Mouse (Mus musculus) liver, postnatal 0 days (tissue): Measurements from ENCODE around the gene Msl1. TPM values are rescaled to one million over a fixed set of nuclear protein-coding genes. Genes with fewer than 3 reads are reported as not detected.

ENCODE experiments used
- ATAC-seq: fragments of 200-750 bp; cut with Nextera tagmentation; 2 replicates; pipeline ENCODE4 v1.8.0; 2017; ENCODE audit warnings: mild to moderate bottlenecking, moderate library complexity
- DNase-seq: peaks from one replicate; pipeline ENCODE4 v3.0.0-alpha.2; 2016
- H3K27ac ChIP-seq: fragments of 300-500 bp; sonication (generic); 2 replicates; pipeline ENCODE4 v1.5.1; 2014; ENCODE audit warnings: antibody characterized with exemption, moderate library complexity, mild to moderate bottlenecking, low read depth
- H3K27me3 ChIP-seq: fragments of 300-500 bp; sonication (generic); 2 replicates; pipeline ENCODE4 v1.6.1; 2014; ENCODE audit warnings: low read length, control low read depth, mixed read lengths; ENCODE audit not compliant: insufficient read depth
- H3K36me3 ChIP-seq: fragments of 300-500 bp; sonication (generic); replicated peaks from 2 replicates; pipeline ENCODE4 v1.6.1; 2014; ENCODE audit warnings: mild to moderate bottlenecking, control low read depth, low read length, moderate library complexity, mixed read lengths; ENCODE audit not compliant: insufficient read depth
- H3K4me1 ChIP-seq: fragments of 300-500 bp; sonication (generic); 2 replicates; pipeline ENCODE4 v1.6.1; 2014; ENCODE audit warnings: antibody characterized with exemption, mild to moderate bottlenecking, control low read depth; ENCODE audit not compliant: insufficient read depth
- H3K4me2 ChIP-seq: fragments of 300-500 bp; sonication (generic); 2 replicates; pipeline ENCODE4 v1.6.1; 2014; ENCODE audit warnings: low read depth, mild to moderate bottlenecking, low read length, moderate library complexity, mixed read lengths
- H3K4me3 ChIP-seq: fragments of 300-500 bp; sonication (generic); 2 replicates; pipeline ENCODE4 v1.5.1; 2014; ENCODE audit warnings: low read depth, low read length
- H3K9ac ChIP-seq: fragments of 300-500 bp; sonication (generic); replicated peaks from 2 replicates; pipeline ENCODE4 v1.6.1; 2014; ENCODE audit warnings: mild to moderate bottlenecking, moderate library complexity
- H3K9me3 ChIP-seq: fragments of 300-500 bp; sonication (generic); 2 replicates; pipeline ENCODE4 v1.6.1; 2016; ENCODE audit warnings: mild to moderate bottlenecking, control low read depth, low read length, mixed read lengths
- CTCF ChIP-seq: sonication (generic); IDR thresholded peaks from 2 replicates; pipeline ENCODE4 v1.5.1; 2016; ENCODE audit warnings: antibody characterized with exemption, low read depth
- EP300 ChIP-seq: IDR thresholded peaks from 2 replicates; pipeline ENCODE4 v1.6.1; 2016; ENCODE audit warnings: antibody characterized with exemption, low read depth, mild to moderate bottlenecking
- WGBS: fragments of 180-500 bp; shearing (Covaris S2); extraction: QIAGEN DNeasy Blood & Tissue Kit; methylation state at CpG from one replicate; pipeline ENCODE4 v1.1.7; 2014; ENCODE audit not compliant: insufficient replicate concordance; 5-methylcytosine and 5-hydroxymethylcytosine counted together
- polyA plus RNA-seq: library from polyadenylated mRNA; unstranded; fragments of >200 nt; fragmentation: Nextera tagmentation; extraction: Ambion mirVana; gene quantifications from 2 replicates; pipeline ENCODE4 v1.2.1, GENCODE M21; 2015

The Msl1 gene
- polyA plus RNA-seq, 1 experiment from 2014 or later, result 5.4 TPM

- no peaks in the 10 kb centered on the region for H3K9me3 ChIP-seq
- DNase-seq, result no peak
- peaks cover 44% of the 10 kb centered on the region for H3K4me1 ChIP-seq
- H3K27me3 ChIP-seq, result no peaks in the 10 kb centered on the region
- peak overlapping the region; percentile 93 for H3K4me2 ChIP-seq
- H3K9ac ChIP-seq, result peak overlapping the region; percentile 59; the same call in 1 of the 2 replicates
- WGBS, result 23% methylated on average over 5 of the region's 5 CpGs
- no peaks in the 10 kb centered on the region for H3K36me3 ChIP-seq
- 0 out of 2 replicates have a peak overlapping the region, but pooled peaks have one; percentile 87 for H3K27ac ChIP-seq
- TF ChIP-seq EP300, result no peak
- ATAC-seq, result no peak
- H3K4me3 ChIP-seq, result peak overlapping the region; percentile 56
Measured at GRCm38 (mm10) chr11:98789824-98790223, 5.5 kb upstream of the Msl1 start.

DNA sequence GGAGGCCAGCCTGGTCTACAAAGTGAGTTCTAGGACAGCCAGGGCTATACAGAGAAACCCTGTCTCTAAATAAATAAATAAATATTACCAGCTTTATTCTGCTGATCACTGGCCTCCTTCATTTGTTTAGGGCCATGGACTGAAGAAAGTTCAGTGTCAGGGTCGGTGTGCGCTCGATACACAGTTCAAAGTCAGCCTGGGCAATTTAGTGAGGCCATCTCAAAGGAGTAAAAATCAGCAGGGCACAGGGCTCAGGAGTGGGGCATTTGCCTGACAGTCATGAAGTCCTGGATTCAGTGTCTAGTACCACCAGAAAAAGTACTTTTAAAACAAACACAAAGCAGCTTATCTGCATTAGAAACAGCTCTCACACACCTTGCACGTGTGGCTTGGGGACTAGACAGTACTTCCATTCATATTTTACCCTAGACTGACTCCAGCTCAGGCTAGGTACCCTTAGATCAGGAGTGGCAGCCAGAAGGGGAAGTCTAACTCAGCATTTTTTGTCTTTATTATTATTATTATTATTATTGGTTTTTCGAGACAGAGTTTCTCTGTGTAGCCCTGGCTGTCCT lies 4.6 kb upstream of the Msl1 start:
- H3K36me3 ChIP-seq, result no peaks in the 10 kb centered on the region
- H3K4me1 ChIP-seq, result peaks cover 35% of the 10 kb centered on the region
- H3K4me3 ChIP-seq, result no peak overlapping the region
- no peaks in the 10 kb centered on the region for H3K27me3 ChIP-seq
- DNase-seq (no peak), ATAC-seq (no peak)
- no peak overlapping the region for H3K9ac ChIP-seq
- no peak for TF ChIP-seq CTCF
- no peak for TF ChIP-seq EP300
- no peak overlapping the region for H3K27ac ChIP-seq
- WGBS, result 81% methylated on average over 5 of the region's 5 CpGs
- H3K4me2 ChIP-seq, result no peak overlapping the region
- no peaks in the 10 kb centered on the region for H3K9me3 ChIP-seq

DNA sequence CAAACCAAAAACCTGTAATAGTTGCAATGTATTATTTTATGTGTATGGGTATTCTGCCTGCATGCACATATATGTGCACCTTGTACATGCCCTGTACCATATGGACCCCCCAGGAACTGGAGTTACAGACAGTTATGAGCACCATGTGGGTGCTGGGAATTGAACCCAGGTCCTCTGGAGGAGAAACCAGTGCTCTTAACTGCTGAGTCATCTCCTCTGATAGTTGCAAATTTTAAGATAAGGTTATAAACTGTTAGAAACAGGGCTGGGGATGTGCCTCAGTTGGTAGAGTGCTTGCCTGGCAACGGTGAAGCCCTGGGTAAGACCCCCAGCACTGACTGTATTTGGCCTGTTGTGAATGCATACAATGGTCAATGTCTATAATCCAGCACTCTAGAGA lies 3.9 kb upstream of the Msl1 start:
- WGBS, result 77% methylated on average over 1 of the region's 1 CpGs
- DNase-seq, result no peak
- Histone ChIP-seq H3K9me3 (no peaks in the 10 kb centered on the region), H3K9ac (no peak overlapping the region), H3K4me1 (peaks cover 29% of the 10 kb centered on the region), H3K27me3 (no peaks in the 10 kb centered on the region), H3K36me3 (no peaks in the 10 kb centered on the region), H3K27ac (no peak overlapping the region), H3K4me3 (no peak overlapping the region), H3K4me2 (no peak overlapping the region)
- no peak for TF ChIP-seq EP300
- TF ChIP-seq CTCF, result no peak
- no peak for ATAC-seq

DNA sequence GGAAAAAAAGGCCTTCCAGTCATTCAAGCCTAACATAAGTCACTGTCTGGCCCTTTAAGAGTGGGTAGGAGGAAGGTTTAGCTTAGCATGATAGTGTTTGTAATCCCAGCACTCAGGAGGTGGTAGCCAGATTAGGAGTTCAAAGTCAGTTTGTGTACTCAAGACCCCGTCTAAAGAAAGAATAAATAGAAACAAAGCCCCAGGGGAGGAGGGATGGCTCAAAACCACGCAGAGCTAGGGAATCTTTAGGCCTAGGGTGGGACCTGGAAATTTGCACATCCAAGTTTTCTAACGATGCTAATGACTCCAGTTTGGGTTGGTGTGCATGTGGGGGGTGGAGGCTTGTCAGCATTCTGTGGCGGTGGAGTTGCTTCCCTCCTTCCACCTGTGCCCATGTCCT lies 3.2 kb upstream of the Msl1 start:
- DNase-seq (no peak), ATAC-seq (no peak)
- 48% methylated on average over 4 of the region's 4 CpGs for WGBS
- Histone ChIP-seq H3K4me2 (no peak overlapping the region), H3K27ac (no peak overlapping the region), H3K4me1 (peaks cover 29% of the 10 kb centered on the region), H3K9me3 (no peaks in the 10 kb centered on the region), H3K4me3 (no peak overlapping the region), H3K36me3 (no peaks in the 10 kb centered on the region), H3K9ac (no peak overlapping the region), H3K27me3 (no peaks in the 10 kb centered on the region)
- TF ChIP-seq EP300 (no peak), CTCF (no peak)

DNA sequence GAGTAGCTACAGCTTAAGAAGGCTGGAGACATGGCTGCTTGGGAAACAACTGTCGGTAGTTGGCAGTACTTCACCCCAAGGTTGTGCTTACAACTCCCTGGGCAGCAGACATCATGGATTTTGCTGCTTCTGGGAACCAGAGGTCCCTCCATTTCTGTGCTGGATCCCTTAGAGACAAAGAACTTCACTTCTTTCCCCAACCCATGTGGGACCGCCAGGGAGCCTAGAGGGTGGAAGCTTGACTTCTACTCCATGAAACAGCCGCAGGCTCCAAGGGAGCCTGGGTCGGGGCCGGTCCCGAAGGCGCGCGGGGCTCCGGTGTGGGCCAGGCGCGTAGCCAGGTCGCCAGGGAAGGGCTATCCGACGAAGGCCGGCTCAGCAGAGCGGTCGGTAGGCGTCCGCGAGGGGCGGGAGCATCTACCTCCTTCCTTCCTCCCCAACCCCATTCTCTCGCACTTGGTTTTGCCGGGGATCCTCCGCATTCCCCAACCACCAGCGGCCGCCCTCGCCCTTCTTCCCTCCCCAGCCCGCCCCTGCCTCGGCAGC lies 774 bp upstream of the Msl1 start:
- Histone ChIP-seq H3K9ac (peak overlapping the region; percentile 99), H3K27ac (peak overlapping the region; percentile 99), H3K4me1 (peaks cover 28% of the 10 kb centered on the region), H3K4me2 (peak overlapping the region; percentile 96), H3K4me3 (peak overlapping the region; percentile 99), H3K9me3 (no peaks in the 10 kb centered on the region), H3K27me3 (no peaks in the 10 kb centered on the region), H3K36me3 (peaks cover 12% of the 10 kb centered on the region)
- no peak for TF ChIP-seq EP300
- TF ChIP-seq CTCF, result peak; percentile 38; the same call in 1 of the 2 replicates
- peak; percentile 66 for ATAC-seq
- no peak for DNase-seq
- under 1% methylated on average over 21 of the region's 30 CpGs for WGBS

DNA sequence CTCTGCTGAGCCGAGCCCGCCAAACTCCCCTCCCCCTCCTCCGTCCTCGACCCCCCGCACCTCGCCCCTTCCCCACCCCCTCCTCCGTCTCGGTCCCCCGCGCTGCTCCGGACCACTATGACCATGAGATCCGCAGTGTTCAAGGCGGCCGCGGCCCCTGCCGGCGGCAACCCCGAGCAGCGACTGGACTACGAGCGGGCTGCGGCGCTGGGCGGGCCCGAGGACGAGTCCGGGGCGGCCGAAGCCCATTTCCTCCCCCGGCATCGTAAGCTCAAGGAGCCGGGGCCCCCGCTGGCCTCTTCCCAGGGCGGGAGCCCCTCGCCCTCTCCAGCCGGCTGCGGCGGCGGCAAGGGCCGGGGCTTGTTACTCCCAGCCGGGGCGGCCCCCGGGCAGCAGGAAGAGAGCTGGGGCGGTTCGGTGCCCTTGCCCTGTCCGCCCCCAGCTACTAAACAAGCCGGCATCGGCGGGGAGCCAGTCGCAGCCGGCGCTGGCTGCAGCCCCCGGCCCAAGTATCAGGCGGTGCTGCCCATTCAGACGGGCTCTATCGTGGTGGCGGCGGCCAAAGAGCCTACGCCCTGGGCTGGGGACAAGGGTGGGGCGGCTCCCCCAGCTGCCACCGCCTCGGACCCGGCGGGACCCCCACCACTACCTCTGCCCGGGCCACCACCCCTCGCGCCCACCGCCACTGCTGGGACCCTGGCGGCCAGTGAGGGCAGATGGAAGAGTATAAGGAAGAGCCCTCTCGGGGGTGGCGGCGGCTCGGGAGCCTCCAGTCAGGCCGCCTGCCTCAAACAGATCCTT lies 598 bp downstream of the Msl1 start:
- peak overlapping the region; percentile 99 for H3K4me3 ChIP-seq
- peak overlapping the region; percentile 99 for H3K9ac ChIP-seq
- no peaks in the 10 kb centered on the region for H3K9me3 ChIP-seq
- peak; percentile 72 for DNase-seq
- H3K36me3 ChIP-seq, result peaks cover 18% of the 10 kb centered on the region
- H3K4me2 ChIP-seq, result peak overlapping the region; percentile 96
- WGBS, result 1% methylated on average over 34 of the region's 74 CpGs
- no peaks in the 10 kb centered on the region for H3K27me3 ChIP-seq
- peak; percentile 64 for ATAC-seq
- H3K4me1 ChIP-seq, result peaks cover 24% of the 10 kb centered on the region
- H3K27ac ChIP-seq, result peak overlapping the region; percentile 99
- TF ChIP-seq CTCF (peak; percentile 35), EP300 (no peak)
